Mouse (Mus musculus) limb, embryonic 12.5 days (tissue): ENCODE measurements around the gene Heatr4. TPM values are rescaled to one million over a fixed set of nuclear protein-coding genes. Genes with fewer than 3 reads are reported as not detected.
"Not testable (repeated sequence)": the region's sequence is repeated elsewhere in the genome, so short reads cannot be mapped to it uniquely, and the experiment has no call there.

Source experiments
- ATAC-seq: fragments of 200-750 bp; cut with Nextera tagmentation; 2 replicates; pipeline ENCODE4 v1.8.0; 2017; ENCODE audit warnings: low read depth, moderate TSS enrichment; ENCODE audit not compliant: insufficient number of reproducible peaks, insufficient read depth, low FRiP score, low TSS enrichment
- H3K27ac ChIP-seq: fragments of 300-500 bp; sonication (generic); 2 replicates; pipeline ENCODE4 v1.5.1; 2016; ENCODE audit warnings: mild to moderate bottlenecking, moderate library complexity
- H3K27me3 ChIP-seq: fragments of 300-500 bp; sonication (generic); 2 replicates; pipeline ENCODE4 v1.6.1; 2016; ENCODE audit warnings: mild to moderate bottlenecking, moderate library complexity
- H3K36me3 ChIP-seq: fragments of 300-500 bp; sonication (generic); 2 replicates; pipeline ENCODE4 v1.6.1; 2016; ENCODE audit warnings: mild to moderate bottlenecking, moderate library complexity
- H3K4me1 ChIP-seq: fragments of 300-500 bp; sonication (generic); replicated peaks from 2 replicates; pipeline ENCODE4 v1.6.1; 2016
- H3K4me2 ChIP-seq: fragments of 300-500 bp; sonication (generic); 2 replicates; pipeline ENCODE4 v1.6.1; 2016; ENCODE audit warnings: mild to moderate bottlenecking, moderate library complexity
- H3K4me3 ChIP-seq: fragments of 300-500 bp; sonication (generic); replicated peaks from 2 replicates; pipeline ENCODE4 v1.5.1; 2016; ENCODE audit warnings: mild to moderate bottlenecking
- H3K9ac ChIP-seq: fragments of 300-500 bp; sonication (generic); replicated peaks from 2 replicates; pipeline ENCODE4 v1.6.1; 2016; ENCODE audit warnings: mild to moderate bottlenecking, moderate library complexity
- H3K9me3 ChIP-seq: fragments of 300-500 bp; sonication (generic); 2 replicates; pipeline ENCODE4 v1.6.1; 2016; ENCODE audit warnings: mild to moderate bottlenecking, moderate library complexity
- WGBS: fragments of 180-500 bp; shearing (Covaris S2); methylation state at CpG from one replicate; pipeline ENCODE4 v1.1.7; 2016; 5-methylcytosine and 5-hydroxymethylcytosine counted together
- polyA plus RNA-seq: library from polyadenylated mRNA; unstranded; fragments of >200 nt; fragmentation: Nextera tagmentation; extraction: Ambion mirVana; gene quantifications from 2 replicates; pipeline ENCODE4 v1.2.1, GENCODE M21; 2016

The Heatr4 gene
- polyA plus RNA-seq, result not detected in 2 replicates

DNA sequence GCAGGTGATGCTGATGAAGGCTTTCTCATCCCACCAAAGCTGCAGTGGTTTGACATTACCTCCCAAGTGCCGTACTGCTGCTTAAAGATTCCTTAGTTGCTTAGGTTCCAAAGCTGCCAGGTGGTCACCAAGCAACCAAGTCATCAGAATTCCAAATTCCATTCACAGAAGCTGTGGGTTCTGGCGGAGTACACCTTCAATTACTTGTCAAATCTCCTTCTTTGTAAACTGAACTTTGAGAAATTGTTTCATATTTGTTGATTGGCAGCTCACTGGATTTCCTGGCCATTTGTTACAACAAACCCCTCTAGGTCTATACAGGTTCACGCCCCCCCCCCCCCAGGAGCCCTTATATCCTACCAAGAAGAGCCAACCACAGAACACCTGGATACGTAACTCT is at the start of gene Heatr4:
TSS of gene Heatr4 (minus strand) at position 101 of the 400 bp plus-strand sequence.
- no peak within 1 kb of the TSS for H3K4me2 ChIP-seq
- no peak within 1 kb of the TSS for H3K27ac ChIP-seq
- no peaks in the 10 kb centered on the region for H3K36me3 ChIP-seq
- no peaks in the 10 kb centered on the region for H3K27me3 ChIP-seq
- peaks cover 11% of the 10 kb centered on the region for H3K4me1 ChIP-seq
- WGBS, result 71% methylated on average over 4 of the region's 4 CpGs
- no peak within 1 kb of the TSS for H3K9ac ChIP-seq
- ATAC-seq, result no peak
- 0 out of 2 replicates have a peak, but pooled peaks cover 4% of the 10 kb centered on the region for H3K9me3 ChIP-seq
- no peak within 1 kb of the TSS for H3K4me3 ChIP-seq

DNA sequence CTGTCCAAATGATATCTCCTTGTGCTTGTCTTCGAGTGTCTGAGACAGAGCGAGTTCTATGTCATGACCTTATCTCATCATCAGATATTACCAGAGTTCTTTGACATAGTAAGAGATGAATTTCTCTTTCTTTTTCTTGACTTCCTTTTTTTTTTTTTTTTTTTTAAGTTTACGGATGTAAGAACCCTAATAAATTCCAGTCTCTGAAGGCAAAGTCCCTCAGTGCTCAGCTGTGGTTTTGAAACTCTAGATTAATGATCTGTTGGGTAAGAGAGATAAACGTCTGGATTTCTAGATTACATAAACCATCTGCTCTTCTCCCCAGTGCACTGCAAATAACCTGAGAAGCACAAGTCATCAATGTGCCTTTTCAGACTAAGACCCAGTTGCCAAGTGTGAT is 49.5 kb upstream of the Heatr4 start:
- H3K27ac ChIP-seq, result no peak overlapping the region
- no peak overlapping the region for H3K4me2 ChIP-seq
- WGBS, result 55% methylated on average over 4 of the region's 4 CpGs
- no peaks in the 10 kb centered on the region for H3K4me1 ChIP-seq
- no peak overlapping the region for H3K4me3 ChIP-seq
- no peak overlapping the region for H3K9ac ChIP-seq
- no peaks in the 10 kb centered on the region for H3K36me3 ChIP-seq
- H3K27me3 ChIP-seq, result peaks cover 9% of the 10 kb centered on the region; the same call in 1 of the 2 replicates
- no peak for ATAC-seq
- H3K9me3 ChIP-seq, result no peaks in the 10 kb centered on the region

DNA sequence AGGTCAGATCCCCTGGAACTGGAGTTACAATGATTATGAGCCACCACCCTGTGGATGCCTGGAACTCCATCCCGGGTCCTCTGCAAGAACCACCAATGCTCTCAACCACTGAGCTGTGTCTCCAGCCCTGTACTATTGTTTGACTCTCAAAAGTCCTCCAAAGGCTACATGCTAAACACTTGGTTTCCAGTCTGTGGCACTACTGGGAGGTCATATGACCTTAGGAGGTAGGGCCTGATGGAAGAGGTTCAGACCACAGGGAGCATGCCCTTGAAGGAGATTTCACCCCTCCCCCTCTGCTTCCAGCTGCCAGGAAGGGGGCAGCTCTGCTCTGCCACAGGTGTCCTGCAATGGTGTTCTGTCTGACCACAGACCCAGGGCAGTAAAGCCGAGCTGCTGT is 48.6 kb upstream of the Heatr4 start:
- H3K27ac ChIP-seq, H3K27me3 ChIP-seq, H3K4me1 ChIP-seq, H3K36me3 ChIP-seq, H3K4me3 ChIP-seq, H3K9me3 ChIP-seq, ATAC-seq, H3K9ac ChIP-seq, H3K4me2 ChIP-seq: not testable (repeated sequence)
- 76% methylated on average over 2 of the region's 2 CpGs for WGBS

DNA sequence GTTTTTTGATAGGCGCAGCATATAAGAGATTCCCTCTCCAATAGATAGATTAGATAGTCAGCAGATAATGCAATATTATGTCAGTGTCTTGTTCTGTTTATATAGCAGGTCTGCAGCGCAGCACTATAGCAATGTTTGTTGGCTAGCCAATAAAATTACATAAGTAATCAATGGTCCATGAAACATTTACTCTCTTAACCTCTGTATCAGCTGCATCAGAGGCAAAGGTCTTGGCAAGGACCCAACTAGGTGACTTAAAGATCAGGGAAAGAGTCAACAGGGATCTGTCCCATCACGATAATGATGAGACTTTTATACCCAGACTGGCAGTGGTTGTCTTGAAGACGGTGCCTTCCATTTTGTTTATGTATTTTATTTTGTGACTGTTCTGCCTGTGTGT is 48.2 kb upstream of the Heatr4 start:
- Histone ChIP-seq H3K4me3 (no peak overlapping the region), H3K4me1 (no peaks in the 10 kb centered on the region), H3K27ac (no peak overlapping the region), H3K9ac (no peak overlapping the region), H3K36me3 (no peaks in the 10 kb centered on the region), H3K4me2 (no peak overlapping the region), H3K27me3 (peaks cover 6% of the 10 kb centered on the region; the same call in 1 of the 2 replicates), H3K9me3 (no peaks in the 10 kb centered on the region)
- 89% methylated on average over 4 of the region's 4 CpGs for WGBS
- no peak for ATAC-seq

DNA sequence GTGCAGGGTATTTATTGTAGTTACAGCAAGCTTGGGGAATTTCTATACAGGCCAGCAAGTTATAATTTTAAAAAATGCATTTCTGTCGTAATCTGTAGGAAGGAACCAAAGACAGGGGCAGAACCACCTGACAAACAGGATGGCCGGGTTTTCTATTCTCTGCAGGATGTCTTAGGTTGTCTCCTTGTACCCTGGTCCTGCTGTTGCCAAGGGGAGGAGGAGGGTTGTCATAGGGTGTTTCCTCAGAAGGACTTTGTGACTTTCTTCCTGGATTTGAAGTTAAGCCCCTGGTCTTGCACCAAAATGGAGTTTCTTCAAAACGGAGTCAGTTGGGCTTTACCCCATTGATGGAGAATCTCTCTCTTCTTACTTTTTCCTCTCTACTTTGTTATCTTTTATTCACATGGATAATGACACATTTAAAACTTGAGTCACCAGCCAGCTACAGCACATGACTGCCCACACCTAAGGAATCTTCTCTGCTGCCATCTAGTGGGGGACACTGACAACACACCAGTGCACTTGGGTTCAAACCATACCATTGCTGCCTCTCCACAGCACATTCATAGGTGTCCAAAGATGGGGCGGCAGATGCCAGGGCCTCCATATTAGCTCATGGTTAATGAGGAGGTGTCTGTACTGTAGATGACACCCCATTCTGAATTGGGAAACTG is 46.1 kb upstream of the Heatr4 start:
- no peaks in the 10 kb centered on the region for H3K9me3 ChIP-seq
- no peaks in the 10 kb centered on the region for H3K4me1 ChIP-seq
- no peak overlapping the region for H3K27ac ChIP-seq
- no peak overlapping the region for H3K4me3 ChIP-seq
- H3K9ac ChIP-seq, result no peak overlapping the region
- no peaks in the 10 kb centered on the region for H3K27me3 ChIP-seq
- no peaks in the 10 kb centered on the region for H3K36me3 ChIP-seq
- ATAC-seq, result no peak
- 74% methylated on average over 4 of the region's 4 CpGs for WGBS
- no peak overlapping the region for H3K4me2 ChIP-seq

DNA sequence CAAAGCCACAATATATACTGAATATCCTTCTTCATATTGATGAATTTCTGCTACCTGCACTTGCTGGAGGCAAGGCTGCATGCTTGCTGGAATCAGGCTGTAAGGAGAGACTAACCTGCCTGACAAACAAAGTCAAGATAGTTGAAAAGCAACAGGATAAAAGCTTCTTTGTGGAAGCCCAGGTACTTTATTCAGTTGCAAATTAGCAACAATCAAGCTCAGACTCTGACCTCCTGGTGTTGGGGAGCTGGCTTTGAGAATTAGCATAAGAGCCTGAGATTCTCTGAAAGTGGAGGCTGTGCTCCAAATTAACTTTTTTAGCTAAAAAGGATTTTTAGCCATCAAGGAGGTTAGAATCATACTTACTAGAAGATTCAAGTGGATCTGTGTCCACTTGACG is 44.4 kb upstream of the Heatr4 start:
- WGBS, result 95% methylated on average over 1 of the region's 1 CpGs

DNA sequence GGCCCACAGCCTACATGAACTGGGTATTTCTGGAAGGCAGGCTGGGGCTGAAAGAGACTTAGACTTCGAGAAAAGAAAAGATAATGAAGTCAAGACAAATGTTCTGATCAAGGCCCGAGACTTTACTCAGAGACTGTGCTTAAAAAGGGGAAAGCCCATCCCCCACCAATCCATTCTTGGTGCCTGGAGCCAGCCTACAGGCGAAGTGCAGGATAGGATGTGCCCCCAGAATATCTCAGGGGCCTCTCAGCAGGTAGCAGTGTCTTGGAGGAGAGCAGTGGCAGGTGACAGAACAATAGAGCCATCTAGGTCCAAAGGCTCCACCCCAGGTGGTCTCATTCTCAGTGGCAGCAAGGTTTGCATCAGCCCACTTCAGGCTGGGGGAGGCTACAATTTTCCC is 43.7 kb upstream of the Heatr4 start:
- ATAC-seq, H3K36me3 ChIP-seq, H3K9me3 ChIP-seq, H3K4me3 ChIP-seq, H3K9ac ChIP-seq, H3K27me3 ChIP-seq, H3K27ac ChIP-seq, H3K4me2 ChIP-seq, H3K4me1 ChIP-seq: not testable (repeated sequence)
- 70% methylated on average over 3 of the region's 3 CpGs for WGBS

More for the DNA sequence above, 44.4 kb upstream of the Heatr4 start:
- H3K36me3 ChIP-seq, H3K4me2 ChIP-seq, H3K4me3 ChIP-seq, H3K27me3 ChIP-seq, ATAC-seq, H3K4me1 ChIP-seq, H3K27ac ChIP-seq, H3K9me3 ChIP-seq, H3K9ac ChIP-seq: not testable (repeated sequence)

DNA sequence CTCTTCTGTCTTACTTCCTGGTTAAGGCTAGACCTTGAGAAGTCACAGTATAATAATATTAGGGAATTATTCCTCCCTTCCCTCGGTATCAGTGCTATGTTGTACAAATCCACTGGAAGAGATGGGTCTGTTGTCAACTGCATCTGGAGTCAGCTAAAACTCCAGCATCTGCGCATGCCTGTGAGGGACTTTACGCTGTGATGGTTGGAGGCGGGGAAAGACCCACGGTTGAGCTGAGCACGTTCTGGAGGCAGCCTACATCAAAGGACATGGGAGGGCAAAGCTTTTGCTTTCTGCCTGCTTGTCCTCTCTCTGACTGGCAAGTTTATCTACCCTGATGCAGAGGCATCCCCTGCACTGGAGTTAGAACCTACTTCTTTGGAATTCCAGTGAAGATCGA is 41.2 kb upstream of the Heatr4 start:
- Histone ChIP-seq H3K4me3 (no peak overlapping the region), H3K36me3 (no peaks in the 10 kb centered on the region), H3K27ac (no peak overlapping the region), H3K9ac (no peak overlapping the region), H3K4me2 (no peak overlapping the region), H3K27me3 (no peaks in the 10 kb centered on the region), H3K9me3 (no peaks in the 10 kb centered on the region), H3K4me1 (no peaks in the 10 kb centered on the region)
- ATAC-seq, result no peak
- WGBS, result 81% methylated on average over 7 of the region's 7 CpGs

DNA sequence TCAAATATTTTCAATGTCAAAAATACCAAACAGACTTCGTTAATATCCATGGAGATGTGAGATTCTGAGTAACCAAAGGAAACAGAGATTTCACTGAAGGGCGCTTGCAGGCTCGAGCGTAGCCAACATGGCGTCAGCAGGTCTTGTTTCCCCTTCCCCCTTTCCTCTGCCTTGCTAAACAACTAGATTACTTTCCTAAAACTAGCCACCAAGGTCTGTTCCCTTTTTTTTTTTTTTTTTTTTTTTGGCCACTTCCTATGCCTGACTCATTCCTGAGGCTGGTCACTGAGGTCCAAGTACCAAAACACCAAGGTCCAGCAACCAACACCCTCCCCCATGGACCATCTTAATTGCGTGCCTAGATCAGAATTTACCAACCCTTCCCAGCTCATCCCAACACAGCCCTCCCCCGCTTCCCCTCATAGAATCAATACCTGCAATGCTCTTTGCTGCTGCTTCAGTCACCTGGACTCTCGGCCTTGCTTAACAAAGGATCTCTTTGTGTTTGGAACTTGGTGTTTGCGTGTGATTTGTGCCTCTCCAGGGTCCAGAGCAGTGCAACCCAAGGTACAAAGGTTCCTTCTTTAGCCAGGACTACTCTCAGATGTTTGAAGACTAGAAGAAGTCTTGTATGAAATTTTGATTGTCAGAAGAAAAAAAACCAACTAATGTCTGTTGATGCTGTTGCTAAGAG is 38.5 kb upstream of the Heatr4 start:
- H3K27me3 ChIP-seq, result no peaks in the 10 kb centered on the region
- no peak overlapping the region for H3K9ac ChIP-seq
- no peak overlapping the region for H3K4me2 ChIP-seq
- no peak for ATAC-seq
- H3K4me3 ChIP-seq, result no peak overlapping the region
- no peaks in the 10 kb centered on the region for H3K36me3 ChIP-seq
- peak overlapping the region; percentile 56 for H3K27ac ChIP-seq
- WGBS, result 80% methylated on average over 9 of the region's 9 CpGs
- no peaks in the 10 kb centered on the region for H3K9me3 ChIP-seq
- H3K4me1 ChIP-seq, result no peaks in the 10 kb centered on the region

DNA sequence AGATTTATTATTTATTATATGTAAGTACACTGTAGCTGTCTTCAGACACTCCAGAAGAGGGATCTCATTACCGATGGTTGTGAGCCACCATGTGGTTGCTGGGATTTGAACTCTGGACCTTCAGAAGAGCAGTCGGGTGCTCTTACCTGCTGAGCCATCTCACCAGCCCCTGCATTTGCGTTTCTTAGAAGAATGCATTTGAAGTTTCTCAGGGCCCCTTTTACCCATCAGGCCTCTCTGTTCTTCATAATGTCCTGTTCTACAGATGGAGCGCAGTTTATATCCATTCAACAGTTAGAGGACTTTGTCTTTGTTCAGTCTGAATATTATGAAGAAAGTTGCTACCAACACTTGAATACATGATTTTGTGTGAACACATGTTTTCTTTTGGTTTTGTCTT is 37.6 kb upstream of the Heatr4 start:
- H3K27me3 ChIP-seq, H3K4me1 ChIP-seq, H3K36me3 ChIP-seq, H3K27ac ChIP-seq, H3K4me2 ChIP-seq, H3K4me3 ChIP-seq, H3K9me3 ChIP-seq, H3K9ac ChIP-seq, ATAC-seq: not testable (repeated sequence)
- WGBS, result 94% methylated on average over 4 of the region's 4 CpGs

DNA sequence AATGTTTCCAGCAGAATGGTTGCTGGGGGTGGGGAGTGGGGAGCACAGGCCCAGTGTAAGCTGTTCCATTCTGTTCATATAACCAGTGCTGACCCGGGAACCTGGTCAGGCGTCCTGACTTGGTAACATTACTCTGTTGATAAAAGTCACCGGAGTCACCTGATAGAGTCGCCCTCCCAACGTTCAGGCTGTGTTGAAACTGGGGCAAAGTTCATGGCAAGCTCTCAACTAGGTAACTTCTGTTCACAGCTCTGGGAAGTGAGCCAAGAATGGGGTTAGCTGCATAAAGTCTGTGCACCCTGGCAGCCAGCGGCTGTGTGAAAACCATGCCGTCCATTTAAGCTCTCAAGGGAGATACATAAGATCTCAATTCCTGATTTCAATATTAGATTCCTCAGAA is 35.9 kb upstream of the Heatr4 start:
- not testable (repeated sequence) for H3K9me3 ChIP-seq, H3K4me2 ChIP-seq, H3K4me3 ChIP-seq, ATAC-seq, H3K9ac ChIP-seq, H3K27ac ChIP-seq, H3K4me1 ChIP-seq, H3K27me3 ChIP-seq
- WGBS, result 63% methylated on average over 7 of the region's 7 CpGs
- H3K36me3 ChIP-seq, result peaks cover 10% of the 10 kb centered on the region; the same call in 1 of the 2 replicates

DNA sequence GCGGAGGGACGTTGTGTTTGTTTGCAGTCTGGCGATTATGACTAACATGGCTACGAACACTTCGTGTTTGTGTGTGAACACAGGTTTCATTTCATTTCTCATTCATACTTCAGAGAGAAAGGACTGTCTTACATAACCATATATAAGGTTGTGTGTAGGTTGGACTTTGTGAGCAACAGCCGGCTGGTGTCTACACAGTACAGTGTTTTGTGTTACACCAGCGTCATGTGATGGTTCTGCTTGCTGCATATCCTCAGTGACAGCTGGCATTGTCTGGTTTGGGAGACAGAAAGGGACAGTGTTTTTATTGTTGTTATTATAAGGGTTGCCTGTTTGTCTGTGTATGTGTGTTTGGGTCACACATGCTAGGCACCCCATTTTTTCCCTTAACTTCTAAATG is 29.0 kb upstream of the Heatr4 start:
- Histone ChIP-seq H3K27ac (no peak overlapping the region), H3K36me3 (peaks cover 22% of the 10 kb centered on the region), H3K4me2 (no peak overlapping the region), H3K9me3 (no peaks in the 10 kb centered on the region), H3K27me3 (no peaks in the 10 kb centered on the region), H3K4me3 (no peak overlapping the region), H3K4me1 (peaks cover 29% of the 10 kb centered on the region), H3K9ac (no peak overlapping the region)
- ATAC-seq, result no peak
- 93% methylated on average over 7 of the region's 7 CpGs for WGBS
